Mouse (Mus musculus): ENCODE measurements around the gene Cblc. TPM values are rescaled to one million over a fixed set of nuclear protein-coding genes. Genes with fewer than 3 reads are reported as not detected.

Cblc gene
- polyA plus RNA-seq, 1 experiment = not detected

- no peak overlapping the region for H3K27ac ChIP-seq (ENCODE audit: insufficient read depth, low read length)
- H3K4me1 ChIP-seq (ENCODE audit: control insufficient read depth, insufficient read depth, low read length) = no peaks in the 10 kb centered on the region
- TF ChIP-seq POLR2A (IDR thresholded peaks at IDR 0.05; ENCODE audit: low read depth, low read length) = no peak
- TF ChIP-seq CTCF (IDR thresholded peaks at IDR 0.05; ENCODE audit: borderline replicate concordance, insufficient read depth, low read length) = no peak
- H3K4me3 ChIP-seq (ENCODE audit: insufficient read depth, low read length) = no peak overlapping the region
These were observed 10.6 kb downstream of the Cblc start for GRCm38 (mm10) chr7:19785874-19786458.

GRCm38 (mm10) chr7:19784764-19785535, 11.7 kb downstream of the Cblc start:
- Histone ChIP-seq H3K4me3 (ENCODE audit: insufficient read depth, low read length) (no peak overlapping the region), H3K27ac (ENCODE audit: insufficient read depth, low read length) (no peak overlapping the region), H3K4me1 (ENCODE audit: control insufficient read depth, insufficient read depth, low read length) (no peaks in the 10 kb centered on the region)
- no peak for TF ChIP-seq CTCF (IDR thresholded peaks at IDR 0.05; ENCODE audit: borderline replicate concordance, insufficient read depth, low read length)

- no peaks in the 10 kb centered on the region for H3K4me1 ChIP-seq (ENCODE audit: control insufficient read depth, insufficient read depth, low read length)
- no peak overlapping the region for H3K4me3 ChIP-seq (ENCODE audit: insufficient read depth, low read length)
- TF ChIP-seq POLR2A (IDR thresholded peaks at IDR 0.05; ENCODE audit: low read depth, low read length) = no peak
- TF ChIP-seq CTCF (IDR thresholded peaks at IDR 0.05; ENCODE audit: borderline replicate concordance, insufficient read depth, low read length) = no peak
- no peak overlapping the region for H3K27ac ChIP-seq (ENCODE audit: insufficient read depth, low read length)
These were observed 13.0 kb downstream of the Cblc start for GRCm38 (mm10) chr7:19783630-19784029.

- H3K4me3 ChIP-seq (ENCODE audit: insufficient read depth, low read length) = no peak overlapping the region
- no peaks in the 10 kb centered on the region for H3K4me1 ChIP-seq (ENCODE audit: control insufficient read depth, insufficient read depth, low read length)
- no peak overlapping the region for H3K27ac ChIP-seq (ENCODE audit: insufficient read depth, low read length)
- TF ChIP-seq CTCF (IDR thresholded peaks at IDR 0.05; ENCODE audit: borderline replicate concordance, insufficient read depth, low read length) (no peak), POLR2A (IDR thresholded peaks at IDR 0.05; ENCODE audit: low read depth, low read length) (no peak)
These were observed 14.0 kb downstream of the Cblc start for GRCm38 (mm10) chr7:19782645-19783044.

- Histone ChIP-seq H3K27ac (ENCODE audit: insufficient read depth, low read length) (no peak overlapping the region), H3K4me1 (ENCODE audit: control insufficient read depth, insufficient read depth, low read length) (no peaks in the 10 kb centered on the region), H3K4me3 (ENCODE audit: insufficient read depth, low read length) (no peak overlapping the region)
- TF ChIP-seq POLR2A (IDR thresholded peaks at IDR 0.05; ENCODE audit: low read depth, low read length) = no peak
- no peak for TF ChIP-seq CTCF (IDR thresholded peaks at IDR 0.05; ENCODE audit: borderline replicate concordance, insufficient read depth, low read length)
These were observed 14.9 kb downstream of the Cblc start for GRCm38 (mm10) chr7:19781741-19782140.

- TF ChIP-seq POLR2A (IDR thresholded peaks at IDR 0.05; ENCODE audit: low read depth, low read length) = no peak
- TF ChIP-seq CTCF (IDR thresholded peaks at IDR 0.05; ENCODE audit: borderline replicate concordance, insufficient read depth, low read length) = no peak
- Histone ChIP-seq H3K27ac (ENCODE audit: insufficient read depth, low read length) (no peak overlapping the region), H3K4me3 (ENCODE audit: insufficient read depth, low read length) (no peak overlapping the region), H3K4me1 (ENCODE audit: control insufficient read depth, insufficient read depth, low read length) (no peaks in the 10 kb centered on the region)
These were observed 16.7 kb downstream of the Cblc start for GRCm38 (mm10) chr7:19779903-19780302.

GRCm38 (mm10) chr7:19778645-19779044, 18.0 kb downstream of the Cblc start:
- Histone ChIP-seq H3K4me1 (ENCODE audit: control insufficient read depth, insufficient read depth, low read length) (no peaks in the 10 kb centered on the region), H3K4me3 (ENCODE audit: insufficient read depth, low read length) (no peak overlapping the region), H3K27ac (ENCODE audit: insufficient read depth, low read length) (no peak overlapping the region)
- no peak for TF ChIP-seq POLR2A (IDR thresholded peaks at IDR 0.05; ENCODE audit: low read depth, low read length)
- no peak for TF ChIP-seq CTCF (IDR thresholded peaks at IDR 0.05; ENCODE audit: borderline replicate concordance, insufficient read depth, low read length)

- TF ChIP-seq CTCF (IDR thresholded peaks at IDR 0.05; ENCODE audit: borderline replicate concordance, insufficient read depth, low read length) (no peak), POLR2A (IDR thresholded peaks at IDR 0.05; ENCODE audit: low read depth, low read length) (no peak)
- H3K27ac ChIP-seq (ENCODE audit: insufficient read depth, low read length) = no peak overlapping the region
These were observed 19.4 kb downstream of the Cblc start for GRCm38 (mm10) chr7:19777049-19777723.

GRCm38 (mm10) chr7:19771682-19772081, 24.9 kb downstream of the Cblc start:
- H3K4me3 ChIP-seq (ENCODE audit: insufficient read depth, low read length) = no peak overlapping the region
- no peaks in the 10 kb centered on the region for H3K4me1 ChIP-seq (ENCODE audit: control insufficient read depth, insufficient read depth, low read length)
- H3K27ac ChIP-seq (ENCODE audit: insufficient read depth, low read length) = no peak overlapping the region
- TF ChIP-seq POLR2A (IDR thresholded peaks at IDR 0.05; ENCODE audit: low read depth, low read length) (no peak), CTCF (IDR thresholded peaks at IDR 0.05; ENCODE audit: borderline replicate concordance, insufficient read depth, low read length) (no peak)

More at GRCm38 (mm10) chr7:19777049-19777723, 19.4 kb downstream of the Cblc start:
- Histone ChIP-seq H3K4me1 (ENCODE audit: control insufficient read depth, insufficient read depth, low read length) (no peaks in the 10 kb centered on the region), H3K4me3 (ENCODE audit: insufficient read depth, low read length) (no peak overlapping the region)

- no peak within 1 kb of the TSS for H3K27ac ChIP-seq (ENCODE audit: insufficient read depth, low read length)
- no peaks in the 10 kb centered on the region for H3K4me1 ChIP-seq (ENCODE audit: control insufficient read depth, insufficient read depth, low read length)
- no peak for TF ChIP-seq CTCF (IDR thresholded peaks at IDR 0.05; ENCODE audit: borderline replicate concordance, insufficient read depth, low read length)
- no peak for TF ChIP-seq POLR2A (IDR thresholded peaks at IDR 0.05; ENCODE audit: low read depth, low read length)
- H3K4me3 ChIP-seq (ENCODE audit: insufficient read depth, low read length) = peak within 1 kb of the TSS; percentile 47
These were observed 25.6 kb downstream of the Cblc start, which contains the start of gene Bcam for GRCm38 (mm10) chr7:19770984-19771391. Bcam (minus strand) TSS chr7:19771016.

All from embryonic fibroblast, embryonic 13.5 days (primary cell).